Mouse (Mus musculus) erythroblast, embryonic 14.5 days (primary cell): Measurements from ENCODE around the gene A630001G21Rik. TPM values are rescaled to one million over a fixed set of nuclear protein-coding genes. Genes with fewer than 3 reads are reported as not detected.
A peak's percentile ranks its signal among the peaks of the same experiment; 100 is the strongest.

Experiments used
- H3K27me3 ChIP-seq: 2 replicates; pipeline ENCODE4 v1.6.1; 2012; ENCODE audit warnings: inconsistent platforms; ENCODE audit not compliant: control insufficient read depth
- H3K36me3 ChIP-seq: 2 replicates; pipeline ENCODE4 v1.6.1; 2012; ENCODE audit warnings: mild to moderate bottlenecking, inconsistent platforms; ENCODE audit not compliant: control insufficient read depth
- H3K4me1 ChIP-seq: 2 replicates; pipeline ENCODE4 v1.6.1; 2012; ENCODE audit warnings: inconsistent platforms; ENCODE audit not compliant: control insufficient read depth
- H3K4me3 ChIP-seq: replicated peaks from 2 replicates; pipeline ENCODE3; 2012; ENCODE audit warnings: moderate library complexity, mild to moderate bottlenecking, inconsistent platforms
- H3K9me3 ChIP-seq: 2 replicates; pipeline ENCODE4 v1.6.1; 2012; ENCODE audit warnings: low read length, inconsistent platforms, mixed read lengths; ENCODE audit not compliant: control insufficient read depth
- GATA1 ChIP-seq: IDR thresholded peaks from 2 replicates; pipeline ENCODE4 v1.6.1; 2012; ENCODE audit warnings: low read length, inconsistent platforms, mixed read lengths
- TAL1 ChIP-seq: IDR thresholded peaks from 3 replicates; pipeline ENCODE4 v1.6.1; 2012; ENCODE audit warnings: low read length, inconsistent platforms, mixed read lengths
- polyA plus RNA-seq: library from polyadenylated mRNA; stranded (reverse); fragments of >175 nt; gene quantifications from 2 replicates; pipeline ENCODE4 v1.2.3, GENCODE M21; 2012

The A630001G21Rik gene
- polyA plus RNA-seq, 1 experiment = 0.02 TPM

GRCm38 (mm10) chr1:85720220-85720893 is 58.1 kb downstream of the A630001G21Rik start:
- TF ChIP-seq TAL1 = no peak
- TF ChIP-seq GATA1 = no peak
- H3K27me3 ChIP-seq = no peaks in the 10 kb centered on the region
- no peaks in the 10 kb centered on the region for H3K4me1 ChIP-seq
- no peaks in the 10 kb centered on the region for H3K36me3 ChIP-seq
- no peak overlapping the region for H3K4me3 ChIP-seq
- H3K9me3 ChIP-seq = no peaks in the 10 kb centered on the region

GRCm38 (mm10) chr1:85719049-85719448 is 59.4 kb downstream of the A630001G21Rik start:
- no peaks in the 10 kb centered on the region for H3K27me3 ChIP-seq
- H3K36me3 ChIP-seq = no peaks in the 10 kb centered on the region
- H3K4me3 ChIP-seq = no peak overlapping the region
- H3K4me1 ChIP-seq = no peaks in the 10 kb centered on the region
- H3K9me3 ChIP-seq = no peaks in the 10 kb centered on the region
- no peak for TF ChIP-seq GATA1
- TF ChIP-seq TAL1 = no peak

- TF ChIP-seq GATA1 (no peak), TAL1 (no peak)
Measured at GRCm38 (mm10) chr1:85716447-85717027, 61.9 kb downstream of the A630001G21Rik start.

GRCm38 (mm10) chr1:85714501-85714900 is 63.9 kb downstream of the A630001G21Rik start:
- Histone ChIP-seq H3K4me1 (no peaks in the 10 kb centered on the region), H3K4me3 (no peak overlapping the region), H3K27me3 (no peaks in the 10 kb centered on the region), H3K9me3 (no peaks in the 10 kb centered on the region), H3K36me3 (no peaks in the 10 kb centered on the region)
- TF ChIP-seq GATA1 (no peak), TAL1 (no peak)

More at GRCm38 (mm10) chr1:85716447-85717027, 61.9 kb downstream of the A630001G21Rik start:
- Histone ChIP-seq H3K4me3 (no peak overlapping the region), H3K9me3 (no peaks in the 10 kb centered on the region), H3K4me1 (no peaks in the 10 kb centered on the region), H3K36me3 (no peaks in the 10 kb centered on the region), H3K27me3 (no peaks in the 10 kb centered on the region)

DNA sequence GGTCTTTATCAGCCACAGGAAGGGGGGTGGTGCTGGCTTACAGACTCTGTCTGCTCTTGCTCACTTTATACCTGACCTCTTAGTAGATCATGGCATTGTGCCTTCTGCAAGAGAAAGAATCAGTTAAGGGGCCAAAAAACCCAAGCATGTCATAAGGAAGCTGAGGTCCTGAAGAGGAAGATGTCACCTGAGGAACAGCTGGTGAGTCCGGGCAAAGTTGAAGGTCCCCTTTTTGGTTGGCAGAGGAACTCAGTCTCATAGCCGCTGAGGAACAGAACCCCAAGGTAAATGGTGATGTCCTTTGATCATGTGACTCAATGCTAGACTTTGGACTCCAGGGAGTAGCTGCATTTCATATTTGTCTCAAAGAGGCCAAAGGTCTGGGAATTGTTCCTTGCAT is 71.7 kb downstream of the A630001G21Rik start:
- no peaks in the 10 kb centered on the region for H3K27me3 ChIP-seq
- no peak overlapping the region for H3K4me3 ChIP-seq
- no peaks in the 10 kb centered on the region for H3K36me3 ChIP-seq
- H3K4me1 ChIP-seq = peaks cover 10% of the 10 kb centered on the region
- no peaks in the 10 kb centered on the region for H3K9me3 ChIP-seq
- TF ChIP-seq TAL1 (no peak), GATA1 (no peak)

DNA sequence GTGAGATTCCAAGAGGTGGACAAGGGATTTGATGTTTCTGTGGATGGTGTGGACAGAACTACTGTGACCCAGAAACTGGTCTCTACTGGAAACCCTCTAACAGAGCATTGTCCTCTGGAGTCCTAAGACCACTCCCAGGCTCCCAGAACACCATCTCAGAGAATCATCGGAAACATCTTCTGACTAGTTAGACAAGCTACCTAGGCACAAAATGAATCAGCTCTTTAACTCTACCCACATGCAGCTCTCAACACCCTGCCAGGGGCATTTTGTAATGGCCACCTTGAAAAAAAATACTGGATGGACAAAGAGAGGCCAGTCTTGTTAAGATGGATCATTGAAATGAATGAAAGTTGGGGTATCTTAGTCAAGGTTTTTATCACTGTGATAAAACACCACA is 72.9 kb downstream of the A630001G21Rik start:
- TF ChIP-seq TAL1 = no peak
- TF ChIP-seq GATA1 = no peak
- Histone ChIP-seq H3K36me3 (no peaks in the 10 kb centered on the region), H3K27me3 (no peaks in the 10 kb centered on the region), H3K9me3 (no peaks in the 10 kb centered on the region), H3K4me3 (no peak overlapping the region), H3K4me1 (peaks cover 10% of the 10 kb centered on the region)

DNA sequence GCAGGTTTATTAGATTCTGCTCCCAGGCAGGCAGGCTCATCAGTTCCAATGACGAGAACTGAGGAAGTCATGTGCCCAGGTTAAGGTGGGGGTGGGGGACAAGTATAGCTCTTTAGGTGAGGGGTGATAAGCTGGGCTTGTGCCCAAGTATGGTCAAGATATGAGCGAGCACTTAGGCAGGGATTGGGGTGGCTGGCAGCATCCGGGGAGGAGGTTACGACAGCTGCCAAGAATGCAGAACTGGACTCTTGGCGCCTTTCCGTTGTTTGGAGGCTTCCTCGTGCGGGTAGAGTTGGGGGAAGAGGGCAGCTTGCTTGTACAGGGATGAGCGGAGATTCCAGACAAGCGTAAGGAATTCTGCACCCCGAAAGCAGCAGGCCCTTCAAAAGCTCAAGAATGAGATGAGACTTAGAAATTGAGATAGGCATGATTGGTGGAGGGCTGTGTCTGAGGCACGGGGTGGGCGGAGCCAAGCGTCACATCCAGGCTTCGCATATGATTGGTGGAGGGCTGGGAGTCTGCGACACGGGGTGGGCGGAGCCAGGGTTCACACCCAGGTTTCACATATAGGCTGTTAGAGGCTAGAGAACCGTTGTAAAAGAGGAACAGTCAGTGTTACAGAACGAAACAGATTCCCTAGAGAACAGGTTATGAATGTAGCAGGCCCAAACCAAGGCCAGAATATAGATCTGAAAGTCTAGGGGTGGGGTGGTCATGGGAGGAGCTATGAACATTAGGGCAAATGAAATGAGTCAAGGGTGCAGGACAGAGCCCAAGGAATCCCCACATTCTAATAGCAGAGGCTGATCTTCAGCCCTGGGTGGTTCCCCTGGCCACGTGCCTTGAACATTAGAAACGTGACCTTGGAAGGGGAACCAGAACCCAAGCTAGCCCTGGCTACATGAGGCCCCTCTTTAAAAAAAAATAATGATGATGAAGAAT is 74.9 kb downstream of the A630001G21Rik start:
- peaks cover 10% of the 10 kb centered on the region for H3K4me1 ChIP-seq
- H3K27me3 ChIP-seq = no peaks in the 10 kb centered on the region
- peak overlapping the region; percentile 50 for H3K4me3 ChIP-seq
- no peaks in the 10 kb centered on the region for H3K36me3 ChIP-seq
- TF ChIP-seq TAL1 (no peak), GATA1 (no peak)
- no peaks in the 10 kb centered on the region for H3K9me3 ChIP-seq

- H3K27me3 ChIP-seq = no peaks in the 10 kb centered on the region
- H3K9me3 ChIP-seq = no peaks in the 10 kb centered on the region
- H3K36me3 ChIP-seq = no peaks in the 10 kb centered on the region
- no peak for TF ChIP-seq TAL1
- TF ChIP-seq GATA1 = no peak
- no peak overlapping the region for H3K4me3 ChIP-seq
- H3K4me1 ChIP-seq = peaks cover 10% of the 10 kb centered on the region
Measured at GRCm38 (mm10) chr1:85702531-85702930, 75.9 kb downstream of the A630001G21Rik start.
